Mouse (Mus musculus) forebrain, embryonic 10.5 days (tissue): ENCODE measurements around the gene Shisal1. TPM values are rescaled to one million over a fixed set of nuclear protein-coding genes. Genes with fewer than 3 reads are reported as not detected.

Experiments
- DNase-seq: peaks from one replicate; pipeline ENCODE4 v3.0.0-alpha.2; 2017; ENCODE audit warnings: low spot score; ENCODE audit errors: extremely low spot score
- H3K27ac ChIP-seq: fragments of 300-500 bp; sonication (generic); 2 replicates; pipeline ENCODE4 v1.5.1; 2016; ENCODE audit warnings: mild to moderate bottlenecking
- H3K27me3 ChIP-seq: fragments of 300-500 bp; sonication (generic); 2 replicates; pipeline ENCODE4 v1.6.1; 2016; ENCODE audit warnings: mild to moderate bottlenecking; ENCODE audit not compliant: poor library complexity, severe bottlenecking
- H3K36me3 ChIP-seq: fragments of 300-500 bp; sonication (generic); replicated peaks from 2 replicates; pipeline ENCODE4 v1.6.1; 2016; ENCODE audit warnings: mild to moderate bottlenecking, moderate library complexity
- H3K4me1 ChIP-seq: fragments of 300-500 bp; sonication (generic); 2 replicates; pipeline ENCODE4 v1.6.1; 2016
- H3K4me3 ChIP-seq: fragments of 300-500 bp; sonication (generic); 2 replicates; pipeline ENCODE4 v1.5.1; 2016; ENCODE audit warnings: mild to moderate bottlenecking, moderate library complexity
- H3K9me3 ChIP-seq: fragments of 300-500 bp; sonication (generic); 2 replicates; pipeline ENCODE4 v1.6.1; 2016; ENCODE audit warnings: mild to moderate bottlenecking, moderate library complexity
- whole genome bisulfite sequencing: fragments of 180-500 bp; shearing (Covaris S2); methylation state at CpG from one replicate; pipeline ENCODE4 v1.1.7; 2016; 5-methylcytosine and 5-hydroxymethylcytosine counted together
- polyA plus RNA-seq: library from polyadenylated mRNA; unstranded; fragments of >200 nt; fragmentation: Nextera tagmentation; extraction: Ambion mirVana; gene quantifications from 2 replicates; pipeline ENCODE4 v1.2.1, GENCODE M21; 2016

Shisal1 gene
- polyA plus RNA-seq, 1 experiment from 2014 or later, result 1.0 TPM

DNA sequence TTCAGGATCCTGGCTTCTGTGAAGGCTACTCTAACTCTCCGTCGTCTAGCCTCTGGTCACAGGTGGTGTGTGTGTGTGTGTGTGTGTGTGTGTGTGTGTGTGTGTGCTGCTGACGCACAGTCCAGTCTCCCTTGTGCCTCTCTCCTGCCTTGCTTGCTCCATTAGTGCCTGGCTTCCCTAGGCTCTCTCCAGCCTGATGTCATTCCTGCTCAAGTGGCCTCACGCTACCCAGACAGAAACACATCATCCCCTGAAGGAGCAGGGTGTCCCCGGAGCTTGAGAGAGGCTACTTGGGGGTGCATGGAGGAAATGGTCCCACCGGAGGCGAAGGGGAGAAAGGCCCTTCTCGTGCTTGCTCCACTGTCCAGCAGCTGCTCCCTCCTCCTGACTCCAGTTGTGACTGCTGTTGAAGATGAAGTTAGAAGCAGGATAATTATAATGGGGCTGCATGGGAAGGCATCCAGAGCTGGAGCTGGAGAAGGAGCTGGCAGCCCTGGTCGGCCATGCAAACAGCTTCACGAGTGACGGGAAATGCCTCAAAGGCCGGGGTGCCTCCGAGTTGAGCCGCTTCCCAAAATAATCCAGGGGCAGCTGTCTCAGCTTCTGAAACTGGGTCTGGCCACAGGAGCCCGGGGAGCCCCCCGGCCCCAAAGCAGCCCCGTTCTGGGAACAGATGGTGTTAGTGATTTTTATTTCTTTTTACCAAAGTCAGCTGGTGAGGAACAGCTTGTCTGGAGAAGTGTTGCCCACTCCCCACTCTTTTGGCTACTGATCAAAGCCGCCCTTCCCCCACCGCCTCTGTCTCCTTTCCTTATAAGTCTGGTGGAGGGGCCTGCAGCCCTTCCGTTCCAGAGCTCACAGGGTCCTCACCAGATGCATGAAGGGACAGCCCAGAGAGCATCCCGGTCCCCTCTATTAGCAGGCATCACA lies 94.7 kb downstream of the Shisal1 start:
- DNase-seq, result no peak

DNA sequence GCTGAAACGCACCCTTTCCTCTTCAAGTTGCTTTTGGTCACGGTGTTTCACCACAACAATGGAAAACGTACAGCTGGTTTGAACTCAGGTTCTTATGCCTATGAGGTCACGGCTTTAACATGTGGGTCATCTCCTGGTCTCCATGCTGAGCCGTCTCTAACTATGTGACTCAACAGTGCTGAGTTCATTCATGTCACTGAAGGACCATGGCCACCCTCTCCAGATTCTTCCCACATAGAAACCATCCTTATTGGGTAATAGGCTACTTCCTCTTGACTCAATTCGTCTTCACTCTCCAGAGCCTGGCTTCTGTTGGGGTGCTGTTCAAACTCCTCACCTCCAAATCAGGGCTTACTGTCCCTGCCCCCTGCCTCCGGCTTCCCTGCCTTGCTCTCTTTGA lies 95.6 kb downstream of the Shisal1 start:
- Histone ChIP-seq H3K9me3 (peaks cover 11% of the 10 kb centered on the region; the same call in 1 of the 2 replicates), H3K4me3 (no peak overlapping the region), H3K27me3 (no peaks in the 10 kb centered on the region), H3K4me1 (peaks cover 21% of the 10 kb centered on the region), H3K36me3 (no peaks in the 10 kb centered on the region), H3K27ac (no peak overlapping the region)
- WGBS, result 89% methylated on average over 7 of the region's 7 CpGs
- no peak for DNase-seq

More for the DNA sequence above, 94.7 kb downstream of the Shisal1 start:
- Histone ChIP-seq H3K4me1 (peaks cover 21% of the 10 kb centered on the region), H3K9me3 (peaks cover 11% of the 10 kb centered on the region; the same call in 1 of the 2 replicates), H3K36me3 (no peaks in the 10 kb centered on the region), H3K27me3 (no peaks in the 10 kb centered on the region), H3K4me3 (no peak overlapping the region), H3K27ac (no peak overlapping the region)
- 85% methylated on average over 21 of the region's 21 CpGs for WGBS

DNA sequence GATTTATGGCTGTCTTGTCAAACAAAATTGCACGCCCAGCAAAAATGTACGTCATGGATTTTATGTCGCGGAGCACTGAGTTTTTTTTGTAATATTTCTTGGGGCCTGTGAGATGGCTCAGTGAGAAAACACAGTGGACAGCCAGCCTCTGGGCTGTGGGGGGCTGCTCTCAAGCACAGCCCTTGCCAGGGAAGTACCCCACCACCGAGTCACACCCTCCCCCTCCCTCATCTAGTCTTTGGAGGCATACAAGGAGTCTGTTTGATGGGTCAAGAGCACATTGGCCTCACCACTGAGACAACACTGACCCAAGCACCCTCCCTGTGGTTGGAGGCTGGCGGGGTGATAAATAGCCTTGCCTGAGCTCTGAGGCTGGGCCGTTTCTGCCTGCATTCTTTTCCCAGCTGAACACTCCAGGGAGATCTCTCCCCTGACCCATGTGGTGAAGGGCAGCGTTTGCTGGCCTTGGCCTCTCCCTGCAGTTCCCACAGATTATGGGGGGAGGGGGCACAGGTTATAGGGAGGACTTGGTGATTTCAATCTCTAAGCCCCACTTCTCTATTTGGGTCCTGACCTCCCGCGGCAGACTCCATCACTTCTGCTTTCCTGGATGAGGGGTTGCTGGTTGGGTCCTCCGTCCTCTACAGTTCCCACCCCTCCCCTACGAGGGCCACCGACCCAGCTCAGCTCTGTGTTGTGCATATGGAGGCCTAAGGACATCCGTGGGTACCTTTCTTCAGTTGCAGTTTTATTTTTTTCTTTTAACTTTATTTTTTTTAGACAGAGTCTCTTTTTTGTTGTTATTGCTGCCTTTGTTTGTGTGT lies 96.8 kb downstream of the Shisal1 start:
- no peak overlapping the region for H3K4me3 ChIP-seq
- H3K36me3 ChIP-seq, result no peaks in the 10 kb centered on the region
- no peaks in the 10 kb centered on the region for H3K27me3 ChIP-seq
- H3K27ac ChIP-seq, result no peak overlapping the region
- 73% methylated on average over 14 of the region's 14 CpGs for WGBS
- peaks cover 21% of the 10 kb centered on the region for H3K4me1 ChIP-seq
- peaks cover 11% of the 10 kb centered on the region; the same call in 1 of the 2 replicates for H3K9me3 ChIP-seq
- no peak for DNase-seq

DNA sequence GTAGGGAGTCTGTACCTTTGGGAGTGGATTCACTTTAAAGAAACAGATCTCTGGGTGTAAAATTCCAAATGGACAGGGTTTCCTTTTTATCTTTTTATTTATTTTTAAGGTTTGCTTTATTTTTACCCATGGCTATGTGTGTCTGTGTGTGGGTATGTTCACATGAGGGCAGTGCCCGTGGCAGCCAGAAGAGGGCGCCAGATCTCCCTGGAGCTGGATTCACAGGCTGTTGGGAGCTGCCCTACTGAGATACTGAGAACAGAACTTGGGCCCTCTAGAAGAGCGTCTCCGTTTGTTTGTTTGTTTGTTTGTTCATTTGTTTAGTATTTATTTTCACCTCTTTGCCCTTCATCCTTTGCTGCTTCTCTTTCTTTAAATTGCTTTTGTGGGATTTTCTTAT lies 98.1 kb downstream of the Shisal1 start:
- Histone ChIP-seq H3K27me3 (no peaks in the 10 kb centered on the region), H3K4me1 (peaks cover 25% of the 10 kb centered on the region), H3K9me3 (peaks cover 11% of the 10 kb centered on the region; the same call in 1 of the 2 replicates), H3K4me3 (no peak overlapping the region), H3K27ac (no peak overlapping the region), H3K36me3 (no peaks in the 10 kb centered on the region)
- DNase-seq, result no peak
- WGBS, result 87% methylated on average over 4 of the region's 4 CpGs

DNA sequence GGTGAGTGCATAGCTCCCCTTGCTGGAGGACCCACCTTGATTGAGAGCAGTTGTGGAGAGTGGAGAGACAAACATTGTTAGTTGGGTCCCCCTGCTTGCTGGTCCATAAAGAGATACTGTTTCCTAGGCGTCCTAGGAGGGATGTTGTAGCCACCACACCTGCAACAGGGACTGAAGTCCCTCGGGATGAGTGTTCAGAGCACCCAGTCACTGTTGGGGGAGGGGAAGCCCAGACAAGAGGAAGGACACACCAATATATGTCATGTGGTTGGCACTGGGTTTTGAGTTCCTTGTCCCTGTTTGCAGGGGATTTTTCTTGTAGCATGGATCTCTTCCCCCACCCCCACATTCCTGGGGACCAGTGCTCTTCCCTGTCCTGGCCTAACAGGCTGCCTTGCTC lies 106.0 kb downstream of the Shisal1 start:
- H3K4me1 ChIP-seq, result peaks cover 4% of the 10 kb centered on the region; the same call in 1 of the 2 replicates
- H3K27me3 ChIP-seq, result no peaks in the 10 kb centered on the region
- no peak for DNase-seq
- H3K36me3 ChIP-seq, result no peaks in the 10 kb centered on the region
- H3K9me3 ChIP-seq, result no peaks in the 10 kb centered on the region
- H3K4me3 ChIP-seq, result no peak overlapping the region
- WGBS, result 59% methylated on average over 2 of the region's 2 CpGs
- no peak overlapping the region for H3K27ac ChIP-seq

DNA sequence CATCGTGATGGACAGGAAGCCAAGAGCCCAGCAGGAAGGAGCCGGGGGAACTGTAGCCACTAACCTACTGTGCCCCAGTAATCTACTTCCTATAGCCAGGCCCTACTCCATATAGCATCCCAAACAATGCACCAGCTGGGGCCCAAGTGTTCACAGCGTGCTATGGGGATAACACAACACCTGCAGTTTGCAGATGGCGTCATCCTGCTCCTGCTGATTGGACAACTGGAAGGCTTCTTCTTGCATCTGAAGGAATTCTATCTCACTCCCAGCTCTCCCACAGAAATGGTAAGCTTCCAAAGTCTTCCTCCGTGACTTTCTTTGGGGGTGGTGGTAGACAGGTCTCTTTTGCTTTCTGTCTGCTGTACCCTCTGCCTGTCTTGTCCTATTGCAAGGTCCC lies 109.3 kb downstream of the Shisal1 start:
- H3K4me3 ChIP-seq, result no peak overlapping the region
- H3K27me3 ChIP-seq, result no peaks in the 10 kb centered on the region
- no peak overlapping the region for H3K27ac ChIP-seq
- H3K36me3 ChIP-seq, result no peaks in the 10 kb centered on the region
- H3K4me1 ChIP-seq, result no peaks in the 10 kb centered on the region
- H3K9me3 ChIP-seq, result no peaks in the 10 kb centered on the region
- DNase-seq, result no peak
- WGBS, result 77% methylated on average over 5 of the region's 5 CpGs

DNA sequence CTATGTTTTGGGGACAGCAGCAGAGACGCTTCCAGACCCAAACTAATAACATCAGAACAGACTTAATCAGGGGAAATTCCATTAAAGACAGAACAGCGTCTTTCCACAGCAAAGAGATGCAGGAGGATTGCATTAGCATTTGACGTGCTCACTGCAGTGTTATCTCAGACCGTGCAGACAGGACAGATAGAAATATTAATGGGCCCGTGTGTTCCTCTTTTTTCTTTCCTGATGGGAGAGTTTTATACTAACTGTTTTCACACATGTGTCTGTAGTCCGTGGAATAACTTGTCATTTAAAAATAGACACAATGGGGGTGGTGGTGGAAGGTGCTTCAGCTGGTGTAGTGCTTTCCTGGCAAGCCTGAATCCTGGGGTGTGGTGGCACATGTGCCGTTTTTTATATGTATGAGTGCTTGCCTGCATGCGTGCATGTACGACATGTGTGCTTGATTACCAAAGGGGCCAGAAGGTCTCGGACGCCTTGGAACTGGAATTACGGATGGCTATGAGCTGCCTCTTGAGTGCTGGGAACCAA lies 110.5 kb downstream of the Shisal1 start:
- Histone ChIP-seq H3K9me3 (no peaks in the 10 kb centered on the region), H3K27ac (no peak overlapping the region), H3K4me3 (no peak overlapping the region), H3K27me3 (no peaks in the 10 kb centered on the region), H3K36me3 (no peaks in the 10 kb centered on the region), H3K4me1 (no peaks in the 10 kb centered on the region)
- DNase-seq, result no peak
- 80% methylated on average over 12 of the region's 12 CpGs for WGBS

DNA sequence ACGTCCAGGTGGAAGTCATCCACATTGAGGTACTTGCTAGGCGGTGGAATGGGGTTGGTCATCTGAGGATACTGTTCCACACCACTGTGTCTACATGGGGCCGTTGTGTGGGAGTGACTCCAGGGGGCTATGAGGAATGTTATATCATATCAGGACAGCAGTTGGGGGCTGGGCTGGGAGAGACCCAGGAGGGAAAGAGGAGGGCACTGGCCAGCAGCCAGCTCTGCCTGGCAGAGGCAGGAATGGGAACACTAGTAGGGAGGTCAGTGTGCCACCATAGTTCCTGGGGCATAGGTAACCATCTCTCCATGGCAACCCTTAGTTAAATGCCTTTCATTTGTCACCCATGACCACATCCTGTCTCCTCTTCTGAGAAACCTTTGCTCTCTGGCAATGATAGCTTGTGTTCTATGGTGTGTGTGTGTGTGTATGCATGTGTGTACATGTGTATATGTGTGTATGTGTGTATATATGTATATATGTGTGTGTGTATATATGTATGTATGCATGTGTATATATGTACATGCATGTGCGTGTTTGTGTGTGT lies 115.8 kb downstream of the Shisal1 start:
- 0 out of 2 replicates have a peak, but pooled peaks cover 5% of the 10 kb centered on the region for H3K27me3 ChIP-seq
- no peaks in the 10 kb centered on the region for H3K36me3 ChIP-seq
- no peaks in the 10 kb centered on the region for H3K9me3 ChIP-seq
- no peak overlapping the region for H3K27ac ChIP-seq
- 91% methylated on average over 4 of the region's 4 CpGs for WGBS
- H3K4me3 ChIP-seq, result no peak overlapping the region
- DNase-seq, result no peak
- H3K4me1 ChIP-seq, result peaks cover under 1% of the 10 kb centered on the region

DNA sequence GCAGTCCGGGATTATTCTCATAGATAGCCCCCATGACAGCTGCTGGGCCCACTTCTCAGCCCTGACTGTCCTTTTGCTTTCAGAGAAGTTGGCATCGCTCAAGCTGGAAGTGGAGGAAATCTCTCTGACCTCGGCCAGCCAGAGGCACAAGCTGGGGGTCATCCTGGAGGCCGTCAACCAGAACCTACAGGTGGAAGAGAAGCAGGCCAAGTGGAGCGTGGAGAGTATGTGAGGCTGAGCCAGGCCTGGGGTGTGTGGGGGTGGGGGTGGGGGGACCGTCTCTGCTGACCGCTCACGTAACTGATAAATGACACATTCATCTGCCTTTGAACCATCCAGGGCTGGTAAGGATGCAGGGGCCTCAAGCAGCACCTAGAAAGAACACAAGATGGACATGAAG lies 117.0 kb downstream of the Shisal1 start:
- Histone ChIP-seq H3K4me1 (peaks cover 13% of the 10 kb centered on the region), H3K27me3 (peaks cover 15% of the 10 kb centered on the region; the same call in 1 of the 2 replicates), H3K27ac (no peak overlapping the region), H3K9me3 (no peaks in the 10 kb centered on the region), H3K36me3 (no peaks in the 10 kb centered on the region), H3K4me3 (no peak overlapping the region)
- DNase-seq, result no peak
- 91% methylated on average over 8 of the region's 8 CpGs for WGBS

Other genes starting within 250 kb of the Shisal1 start
- 3.3 and 4.4 TPM in 2 replicates for gene Parvb, start 215.1 kb downstream of the Shisal1 start, polyA plus RNA-seq
- 1.0 TPM in 2 replicates for gene Parvg, start 123.1 kb downstream of the Shisal1 start, polyA plus RNA-seq
- 25.5 and 26.9 TPM in 2 replicates for gene Rtl6, start 110.7 kb upstream of the Shisal1 start, polyA plus RNA-seq
- gene Prr5, start 222.5 kb upstream of the Shisal1 start, polyA plus RNA-seq, result 14.1 and 14.3 TPM in 2 replicates